Mouse (Mus musculus) hindbrain, embryonic 16.5 days (tissue): ENCODE results near the gene Lrrn2. TPM values are rescaled to one million over a fixed set of nuclear protein-coding genes. Genes with fewer than 3 reads are reported as not detected.

Experiments
- ATAC-seq: fragments of 200-750 bp; cut with Nextera tagmentation; 2 replicates; pipeline ENCODE4 v1.8.0; 2017; ENCODE audit warnings: moderate TSS enrichment, moderate library complexity
- H3K27ac ChIP-seq: fragments of 300-500 bp; sonication (generic); 2 replicates; pipeline ENCODE4 v1.5.1; 2014; ENCODE audit warnings: low read depth, mild to moderate bottlenecking, control low read depth, low read length, moderate library complexity
- H3K27me3 ChIP-seq: fragments of 300-500 bp; sonication (generic); replicated peaks from 2 replicates; pipeline ENCODE4 v1.6.1; 2014; ENCODE audit warnings: low read length; ENCODE audit not compliant: control insufficient read depth, insufficient read depth
- H3K36me3 ChIP-seq: fragments of 300-500 bp; sonication (generic); 2 replicates; pipeline ENCODE4 v1.6.1; 2014; ENCODE audit warnings: mild to moderate bottlenecking, low read length, moderate library complexity, mixed read lengths; ENCODE audit not compliant: control insufficient read depth, insufficient read depth
- H3K4me1 ChIP-seq: fragments of 300-500 bp; sonication (generic); 2 replicates; pipeline ENCODE4 v1.6.1; 2014; ENCODE audit warnings: low read depth, low read length; ENCODE audit not compliant: control insufficient read depth, insufficient read depth
- H3K4me2 ChIP-seq: fragments of 300-500 bp; sonication (generic); 2 replicates; pipeline ENCODE4 v1.6.1; 2014; ENCODE audit warnings: mild to moderate bottlenecking, low read length, control low read depth, moderate library complexity
- H3K4me3 ChIP-seq: fragments of 300-500 bp; sonication (generic); 2 replicates; pipeline ENCODE4 v1.5.1; 2014; ENCODE audit warnings: mild to moderate bottlenecking, low read length, control low read depth, moderate library complexity
- H3K9ac ChIP-seq: fragments of 300-500 bp; sonication (generic); 2 replicates; pipeline ENCODE4 v1.6.1; 2014; ENCODE audit warnings: low read depth, mild to moderate bottlenecking, control low read depth, low read length, moderate library complexity
- H3K9me3 ChIP-seq: fragments of 300-500 bp; sonication (generic); 2 replicates; pipeline ENCODE4 v1.6.1; 2014; ENCODE audit warnings: mild to moderate bottlenecking, low read length, moderate library complexity; ENCODE audit not compliant: control insufficient read depth
- WGBS: fragments of 180-500 bp; shearing (Covaris S2); extraction: QIAGEN DNeasy Blood & Tissue Kit; methylation state at CpG from one replicate; pipeline ENCODE4 v1.1.7; 2014; 5-methylcytosine and 5-hydroxymethylcytosine counted together
- polyA plus RNA-seq: library from polyadenylated mRNA; unstranded; fragments of >200 nt; fragmentation: Nextera tagmentation; extraction: Ambion mirVana; gene quantifications from 2 replicates; pipeline ENCODE4 v1.2.1, GENCODE M21; 2015

Lrrn2 gene
- polyA plus RNA-seq, 1 experiment from 2014 or later = 56.5 TPM

- no peaks in the 10 kb centered on the region for H3K27me3 ChIP-seq
- H3K9ac ChIP-seq = no peak overlapping the region
- no peak overlapping the region for H3K27ac ChIP-seq
- no peak overlapping the region for H3K4me2 ChIP-seq
- H3K36me3 ChIP-seq = no peaks in the 10 kb centered on the region
- H3K4me1 ChIP-seq = peaks cover 8% of the 10 kb centered on the region
- peaks cover 3% of the 10 kb centered on the region for H3K9me3 ChIP-seq
- WGBS = 24% methylated on average over 5 of the region's 5 CpGs
- no peak overlapping the region for H3K4me3 ChIP-seq
- ATAC-seq = no peak
Measured at GRCm38 (mm10) chr1:132850809-132851208, 29.3 kb upstream of the Lrrn2 start.

GRCm38 (mm10) chr1:132851296-132851695, 28.8 kb upstream of the Lrrn2 start:
- no peak overlapping the region for H3K4me2 ChIP-seq
- peaks cover 3% of the 10 kb centered on the region for H3K9me3 ChIP-seq
- H3K9ac ChIP-seq = no peak overlapping the region
- peaks cover 8% of the 10 kb centered on the region for H3K4me1 ChIP-seq
- H3K4me3 ChIP-seq = no peak overlapping the region
- no peaks in the 10 kb centered on the region for H3K27me3 ChIP-seq
- ATAC-seq = no peak
- no peak overlapping the region for H3K27ac ChIP-seq
- no peaks in the 10 kb centered on the region for H3K36me3 ChIP-seq
- WGBS = 74% methylated on average over 2 of the region's 2 CpGs

GRCm38 (mm10) chr1:132851771-132852170, 28.3 kb upstream of the Lrrn2 start:
- ATAC-seq = peak; percentile 48; the same call in 1 of the 2 replicates
- Histone ChIP-seq H3K4me2 (no peak overlapping the region), H3K4me1 (peaks cover 8% of the 10 kb centered on the region), H3K27me3 (no peaks in the 10 kb centered on the region), H3K36me3 (no peaks in the 10 kb centered on the region), H3K9me3 (peaks cover 3% of the 10 kb centered on the region), H3K27ac (no peak overlapping the region), H3K9ac (no peak overlapping the region), H3K4me3 (no peak overlapping the region)
- 44% methylated on average over 4 of the region's 4 CpGs for WGBS

- ATAC-seq = no peak; the same call in 1 of the 2 replicates
- no peaks in the 10 kb centered on the region for H3K36me3 ChIP-seq
- H3K9me3 ChIP-seq = no peaks in the 10 kb centered on the region
- H3K4me1 ChIP-seq = peaks cover 10% of the 10 kb centered on the region
- no peak overlapping the region for H3K4me2 ChIP-seq
- H3K27me3 ChIP-seq = no peaks in the 10 kb centered on the region
- no peak overlapping the region for H3K9ac ChIP-seq
- H3K27ac ChIP-seq = no peak overlapping the region
- no peak overlapping the region for H3K4me3 ChIP-seq
- 35% methylated on average over 8 of the region's 8 CpGs for WGBS
Measured at GRCm38 (mm10) chr1:132853312-132853711, 26.8 kb upstream of the Lrrn2 start.

- H3K27me3 ChIP-seq = no peaks in the 10 kb centered on the region
- no peak overlapping the region for H3K4me3 ChIP-seq
- peak; percentile 93 for ATAC-seq
- H3K9me3 ChIP-seq = no peaks in the 10 kb centered on the region
- no peaks in the 10 kb centered on the region for H3K36me3 ChIP-seq
- no peak overlapping the region for H3K4me2 ChIP-seq
- no peak overlapping the region; the same call in 1 of the 2 replicates for H3K9ac ChIP-seq
- 19% methylated on average over 5 of the region's 5 CpGs for WGBS
- H3K27ac ChIP-seq = peak overlapping the region; percentile 55
- H3K4me1 ChIP-seq = peaks cover 13% of the 10 kb centered on the region
Measured at GRCm38 (mm10) chr1:132858516-132859383, 21.3 kb upstream of the Lrrn2 start.

- no peak for ATAC-seq
Measured at GRCm38 (mm10) chr1:132864220-132864619, 15.9 kb upstream of the Lrrn2 start.

GRCm38 (mm10) chr1:132865585-132865984, 14.5 kb upstream of the Lrrn2 start:
- 86% methylated on average over 4 of the region's 4 CpGs for WGBS

More at GRCm38 (mm10) chr1:132864220-132864619, 15.9 kb upstream of the Lrrn2 start:
- H3K4me1 ChIP-seq = peaks cover 3% of the 10 kb centered on the region; the same call in 1 of the 2 replicates
- H3K4me2 ChIP-seq = no peak overlapping the region
- WGBS = 83% methylated on average over 2 of the region's 2 CpGs
- H3K27me3 ChIP-seq = no peaks in the 10 kb centered on the region
- no peaks in the 10 kb centered on the region for H3K9me3 ChIP-seq
- H3K4me3 ChIP-seq = no peak overlapping the region
- H3K9ac ChIP-seq = no peak overlapping the region
- H3K27ac ChIP-seq = no peak overlapping the region
- H3K36me3 ChIP-seq = no peaks in the 10 kb centered on the region

GRCm38 (mm10) chr1:132870327-132870726, 9.7 kb upstream of the Lrrn2 start:
- Histone ChIP-seq H3K27ac (no peak overlapping the region), H3K27me3 (no peaks in the 10 kb centered on the region), H3K9ac (no peak overlapping the region), H3K4me2 (no peak overlapping the region), H3K4me3 (no peak overlapping the region), H3K4me1 (no peaks in the 10 kb centered on the region), H3K9me3 (no peaks in the 10 kb centered on the region), H3K36me3 (no peaks in the 10 kb centered on the region)
- no peak for ATAC-seq
- WGBS = 60% methylated on average over 7 of the region's 7 CpGs

More at GRCm38 (mm10) chr1:132865585-132865984, 14.5 kb upstream of the Lrrn2 start:
- Histone ChIP-seq H3K27ac (no peak overlapping the region), H3K4me1 (no peaks in the 10 kb centered on the region), H3K4me3 (no peak overlapping the region), H3K9ac (no peak overlapping the region), H3K27me3 (no peaks in the 10 kb centered on the region), H3K36me3 (no peaks in the 10 kb centered on the region), H3K9me3 (no peaks in the 10 kb centered on the region), H3K4me2 (no peak overlapping the region)
- ATAC-seq = no peak

- Histone ChIP-seq H3K9ac (no peak overlapping the region; the same call in 1 of the 2 replicates), H3K9me3 (no peaks in the 10 kb centered on the region), H3K36me3 (no peaks in the 10 kb centered on the region), H3K4me1 (peaks cover 22% of the 10 kb centered on the region), H3K27ac (no peak overlapping the region), H3K4me3 (no peak overlapping the region), H3K27me3 (no peaks in the 10 kb centered on the region), H3K4me2 (peak overlapping the region; percentile 84)
- no peak for ATAC-seq
- WGBS = 21% methylated on average over 11 of the region's 11 CpGs
Measured at GRCm38 (mm10) chr1:132878951-132879610, 992 bp upstream of the Lrrn2 start.
